Mouse (Mus musculus) WW6 (cell line): ENCODE measurements around the gene Phf21a.

Experiments used
- DNase-seq: peaks from one replicate; pipeline ENCODE4 v3.0.0-alpha.2; 2013; ENCODE audit warnings: low read depth, low spot score

Phf21a gene

DNA sequence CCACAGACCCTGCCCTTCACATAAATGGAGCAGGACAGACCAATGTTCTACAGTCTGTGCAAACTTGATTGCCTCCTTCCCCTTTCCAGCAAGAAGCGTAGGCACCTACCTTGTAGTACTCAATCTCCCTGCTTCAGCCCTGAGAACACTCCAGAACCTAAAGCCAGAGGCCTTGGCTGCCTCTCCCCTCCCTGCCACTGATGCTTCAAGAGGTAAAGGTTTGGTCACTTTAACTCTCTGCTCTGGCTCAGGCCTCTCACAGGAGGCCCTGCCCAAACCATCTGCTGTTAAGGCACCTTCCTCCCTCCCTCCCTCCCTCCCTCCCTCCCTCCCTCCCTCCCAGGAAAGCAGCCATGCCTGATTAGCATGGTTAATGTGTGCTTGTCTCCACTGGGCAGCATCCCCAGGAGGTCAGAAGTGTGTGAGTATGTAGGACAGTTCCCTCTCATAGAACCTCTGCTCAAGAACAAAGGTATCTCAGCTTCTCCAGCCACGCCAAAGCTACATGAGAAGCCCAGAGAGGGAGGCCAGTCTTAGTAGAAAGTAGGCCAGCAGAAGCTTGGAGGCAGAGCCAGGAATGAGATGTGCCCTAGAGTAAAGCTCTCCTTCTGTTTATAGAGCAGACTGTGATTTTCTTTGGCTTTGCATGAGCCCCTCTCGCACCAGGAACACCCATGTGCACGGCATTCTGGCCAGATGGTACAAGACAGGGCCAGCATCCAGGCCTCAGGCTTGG lies 309.8 kb downstream of the Phf21a start:
- DNase-seq, result no peak

DNA sequence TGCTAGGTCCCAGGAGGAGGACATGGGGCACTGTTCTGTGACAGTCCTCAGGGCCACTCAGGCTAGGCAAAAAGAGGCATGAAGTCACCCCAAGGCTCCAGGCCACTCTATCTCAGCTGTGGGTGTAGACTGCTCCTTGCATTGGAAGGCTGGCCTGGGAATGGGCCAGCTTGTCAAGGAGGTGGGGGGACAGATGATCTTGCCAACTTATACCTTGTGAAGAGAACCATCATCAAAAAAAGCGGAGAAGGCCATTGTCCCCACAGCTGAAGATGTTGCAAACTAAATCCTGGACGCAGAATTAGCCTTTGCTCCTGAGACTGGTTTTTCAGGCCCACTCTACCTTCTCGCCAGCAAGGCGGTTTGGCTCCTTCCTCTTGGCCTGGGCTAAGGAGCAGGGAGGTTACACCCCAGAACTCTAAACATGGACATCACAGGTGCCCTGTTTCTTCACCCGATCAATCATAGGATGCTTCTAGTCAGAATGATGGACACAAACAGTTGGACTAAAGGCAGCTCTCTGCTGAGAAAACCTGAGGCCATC lies 310.9 kb downstream of the Phf21a start:
- no peak for DNase-seq

DNA sequence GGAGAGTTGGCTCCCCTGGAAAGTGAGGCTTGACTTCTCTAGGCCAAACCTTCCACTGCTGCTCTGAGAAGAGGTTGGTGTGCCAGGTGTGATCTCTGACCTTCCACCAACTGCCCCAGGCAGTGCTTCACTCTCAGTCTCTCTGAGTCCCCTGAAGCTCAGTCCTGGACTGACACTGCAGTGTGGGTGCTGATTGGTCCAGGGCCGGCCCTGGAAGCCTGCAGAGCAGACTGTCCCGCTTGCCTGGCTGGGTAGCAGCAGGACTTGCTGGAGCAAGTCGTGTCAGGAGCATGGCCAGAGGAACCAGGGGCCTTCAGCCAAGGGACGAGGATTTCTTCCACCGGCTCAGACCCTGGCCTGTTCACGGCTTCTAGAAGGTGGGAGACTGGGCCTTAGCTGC lies 311.8 kb downstream of the Phf21a start:
- no peak for DNase-seq

DNA sequence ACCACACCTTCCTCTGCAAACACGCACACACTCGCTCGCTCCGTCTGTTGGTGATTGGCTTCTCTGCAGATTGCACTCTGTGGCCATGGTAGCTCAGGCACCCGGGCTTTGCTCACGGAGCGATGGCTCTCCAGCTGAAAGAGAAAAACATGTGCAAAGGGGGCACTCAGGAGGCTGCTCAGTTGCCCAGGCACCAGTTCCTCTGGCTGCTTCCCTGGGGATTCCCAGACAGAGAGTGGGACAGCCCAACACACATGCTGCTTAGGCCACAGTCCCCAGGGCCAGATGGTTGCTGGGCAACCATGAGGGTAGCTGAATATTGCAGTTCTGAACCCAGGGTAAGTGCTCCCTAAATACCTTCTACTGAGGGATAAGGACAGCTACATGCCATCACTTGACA lies 312.8 kb downstream of the Phf21a start:
- no peak for DNase-seq

DNA sequence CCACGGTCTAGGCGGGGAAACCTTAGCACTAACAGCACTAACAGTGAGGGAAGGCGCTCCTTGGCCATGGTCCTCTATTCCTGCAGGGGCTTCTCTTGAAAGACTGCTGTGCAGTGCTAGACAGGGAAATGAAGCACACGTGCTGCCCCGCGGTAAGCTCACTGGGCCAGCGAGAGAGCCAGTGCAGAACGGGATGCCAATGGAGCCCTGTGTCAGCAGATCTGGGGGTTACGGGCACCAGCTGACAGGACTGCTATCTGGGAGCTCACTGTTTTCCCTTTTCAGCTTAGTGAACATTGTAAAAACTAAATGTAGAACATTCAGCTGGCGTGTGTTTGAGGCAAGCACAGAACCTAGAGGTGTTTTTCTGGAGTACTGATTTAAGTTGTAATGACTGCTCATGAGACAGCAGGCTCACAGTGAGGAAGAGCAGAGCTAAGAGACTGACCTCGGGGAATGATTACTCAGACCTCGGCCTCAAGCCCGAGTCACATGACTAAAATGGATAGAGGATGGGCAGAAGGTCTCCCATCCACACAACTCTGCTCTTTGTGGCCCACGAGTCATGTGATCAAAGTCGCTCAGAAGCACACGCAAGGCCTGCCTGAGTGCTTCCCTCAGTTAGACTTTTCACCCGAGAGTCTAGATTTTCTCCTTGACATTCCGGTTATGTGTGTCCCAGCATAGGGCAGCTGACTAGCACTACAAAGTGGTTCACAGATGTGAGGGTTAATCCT lies 315.6 kb downstream of the Phf21a start:
- no peak for DNase-seq

DNA sequence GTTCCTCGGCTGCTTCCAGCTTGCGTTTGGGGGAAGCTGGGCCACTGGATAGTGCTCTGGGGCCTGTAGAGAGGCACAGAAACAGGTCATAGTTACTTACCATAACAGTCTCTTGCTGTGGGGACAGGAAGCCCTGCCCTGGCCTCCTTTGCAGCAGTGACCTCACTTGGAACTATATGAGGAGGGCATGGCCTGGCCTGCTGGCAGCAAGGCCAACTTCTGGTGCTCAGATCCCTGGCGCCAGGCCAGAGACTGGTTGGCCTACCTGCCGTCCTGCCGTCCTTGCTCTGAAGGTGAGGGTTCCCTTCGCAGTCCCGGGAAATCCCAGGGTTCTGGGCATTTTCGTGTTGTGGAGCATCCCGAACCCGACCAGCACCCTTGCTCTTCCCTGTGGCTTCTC lies 318.8 kb downstream of the Phf21a start:
- no peak for DNase-seq
